Mouse (Mus musculus): ENCODE results near the gene Hdac1.

- TF ChIP-seq CTCF (IDR thresholded peaks at IDR 0.05; ENCODE audit: control insufficient read depth, insufficient read depth, insufficient read length) (peak; percentile 64), MYOD1 (IDR thresholded peaks at IDR 0.05; ENCODE audit: control insufficient read depth, insufficient read length, low read depth) (no peak), MAX (IDR thresholded peaks at IDR 0.05) (no peak), USF1 (IDR thresholded peaks at IDR 0.05; ENCODE audit: low read depth) (no peak), MYOG (IDR thresholded peaks at IDR 0.05; ENCODE audit: control insufficient read depth, extremely low read depth, insufficient read length) (no peak), CEBPB (IDR thresholded peaks at IDR 0.05; ENCODE audit: low read depth) (no peak)
These were observed 12.9 kb upstream of the Hdac1 start for GRCm38 (mm10) chr4:129555421-129555861.
